Mouse (Mus musculus) olfactory bulb, adult 2 months (tissue): Measurements from ENCODE around the gene Tspan1. TPM values are rescaled to one million over a fixed set of nuclear protein-coding genes. Genes with fewer than 3 reads are reported as not detected.

Source experiments
- H3K27ac ChIP-seq: fragments of 200-500 bp; 2 replicates; pipeline ENCODE4 v1.5.1; 2012; ENCODE audit warnings: low read depth, low read length; ENCODE audit not compliant: insufficient read depth
- H3K4me1 ChIP-seq: fragments of 200-500 bp; 2 replicates; pipeline ENCODE4 v1.6.1; 2012; ENCODE audit warnings: low read length; ENCODE audit not compliant: control insufficient read depth, insufficient read depth
- H3K4me3 ChIP-seq: fragments of 200-500 bp; 2 replicates; pipeline ENCODE4 v1.5.1; 2012; ENCODE audit warnings: mild to moderate bottlenecking, low read depth, low read length, moderate library complexity; ENCODE audit not compliant: insufficient read depth
- CTCF ChIP-seq: fragments of 200-500 bp; IDR thresholded peaks from 2 replicates; pipeline ENCODE4 v1.5.1; 2012; ENCODE audit warnings: low read depth, mild to moderate bottlenecking, low read length, moderate library complexity; ENCODE audit not compliant: insufficient read depth
- POLR2A ChIP-seq: fragments of 200-500 bp; IDR thresholded peaks from 2 replicates; pipeline ENCODE4 v1.6.1; 2012; ENCODE audit warnings: mild to moderate bottlenecking, low read depth, low read length, moderate library complexity; ENCODE audit not compliant: insufficient read depth
- WGBS: fragments of 180-500 bp; shearing (Covaris S2); methylation state at CpG from one replicate; pipeline ENCODE4 v1.1.7; 2018; 5-methylcytosine and 5-hydroxymethylcytosine counted together
- polyA plus RNA-seq: library from polyadenylated mRNA; stranded (reverse); fragments of >200 nt; gene quantifications from 2 replicates; pipeline ENCODE4 v1.2.4, GENCODE M21; 2012; ENCODE audit warnings: low replicate concordance; ENCODE audit not compliant: missing spikeins, insufficient read depth, insufficient read length

Gene Tspan1
- polyA plus RNA-seq = not detected in 2 replicates

DNA sequence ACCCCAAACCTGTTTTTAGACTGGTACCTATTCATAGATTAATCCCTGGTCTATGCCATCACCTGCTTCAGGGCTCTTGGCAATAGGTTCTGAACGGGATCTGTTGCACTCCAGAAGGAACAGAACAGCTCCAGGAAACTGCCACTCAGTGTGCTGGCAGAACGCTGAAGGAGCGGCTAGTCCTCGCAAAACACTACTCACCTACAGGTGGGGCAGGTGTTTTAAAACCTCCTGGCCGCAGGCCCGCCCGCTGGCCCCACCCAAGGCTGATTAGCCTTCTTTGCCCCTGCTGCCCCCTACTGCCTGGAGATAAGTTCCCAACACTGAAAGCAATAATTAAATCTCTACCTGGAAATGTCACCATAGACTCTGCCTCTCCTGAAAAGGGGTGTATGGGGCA is at the start of gene Tspan1:
Gene Tspan1, minus strand, starts transcription at position 198 of the 400 bp plus-strand sequence.
- 46% methylated on average over 7 of the region's 7 CpGs for WGBS
- Histone ChIP-seq H3K27ac (no peak within 1 kb of the TSS), H3K4me1 (peaks cover 3% of the 10 kb centered on the region), H3K4me3 (no peak within 1 kb of the TSS)
- TF ChIP-seq CTCF (no peak), POLR2A (no peak)

DNA sequence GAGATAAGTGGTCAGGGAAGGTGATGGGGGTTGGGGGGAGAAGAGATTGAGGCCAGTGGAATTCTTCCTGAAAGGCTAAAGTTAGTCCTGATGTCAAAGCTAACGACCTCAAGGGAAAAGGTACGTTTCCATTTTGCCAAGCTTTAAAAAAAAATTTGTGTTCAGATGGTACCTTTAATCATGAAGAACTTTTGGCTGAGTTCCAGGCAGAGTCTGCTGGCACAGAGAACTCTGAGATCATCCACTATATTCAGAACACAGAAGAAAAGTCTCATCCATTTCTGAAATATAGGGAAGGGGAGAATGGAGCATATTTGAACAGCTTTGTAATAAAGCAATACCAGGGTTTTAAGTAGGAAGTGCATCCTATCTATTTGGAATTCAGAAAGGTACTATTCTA is 49.6 kb upstream of the Tspan1 start:
- Histone ChIP-seq H3K4me3 (no peak overlapping the region), H3K4me1 (no peaks in the 10 kb centered on the region), H3K27ac (no peak overlapping the region)
- TF ChIP-seq CTCF (no peak), POLR2A (no peak)
- WGBS = 19% methylated on average over 2 of the region's 2 CpGs

DNA sequence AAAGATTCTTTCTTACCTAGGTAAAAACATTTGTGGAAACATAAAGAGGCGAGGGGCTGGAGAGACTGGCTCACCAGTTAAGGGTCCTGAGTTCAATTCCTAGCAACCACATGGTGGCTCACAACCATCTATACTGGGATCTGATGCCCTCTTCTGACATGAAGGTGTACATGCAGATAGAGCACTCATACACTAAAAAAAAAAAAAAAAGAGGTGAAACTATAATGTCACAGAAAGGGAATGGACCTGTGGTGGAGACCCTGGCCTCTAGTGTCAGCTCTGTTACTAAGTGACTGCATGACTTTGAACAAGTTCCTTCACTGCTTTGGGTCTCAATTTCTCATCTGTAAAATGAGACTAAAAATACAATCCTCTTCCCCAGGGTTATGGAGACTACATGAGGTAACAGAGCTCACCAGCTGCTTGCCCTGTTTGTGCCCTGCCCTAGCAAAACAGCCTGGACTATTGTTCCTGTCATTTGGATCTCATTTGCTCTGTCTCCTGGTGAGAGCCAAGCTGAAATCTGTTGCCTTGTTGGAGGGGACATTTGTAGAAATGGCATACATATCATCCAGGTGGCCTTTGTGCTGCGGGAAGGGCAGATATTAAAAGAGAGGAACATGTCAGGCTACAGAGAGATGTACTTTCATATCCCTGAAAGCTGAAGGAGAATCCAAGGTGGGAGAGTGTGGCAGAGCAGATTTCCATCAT is 48.6 kb upstream of the Tspan1 start:
- H3K27ac ChIP-seq = no peak overlapping the region
- WGBS = 94% methylated on average over 2 of the region's 2 CpGs
- no peak for TF ChIP-seq POLR2A
- no peak for TF ChIP-seq CTCF
- H3K4me3 ChIP-seq = no peak overlapping the region
- H3K4me1 ChIP-seq = no peaks in the 10 kb centered on the region

DNA sequence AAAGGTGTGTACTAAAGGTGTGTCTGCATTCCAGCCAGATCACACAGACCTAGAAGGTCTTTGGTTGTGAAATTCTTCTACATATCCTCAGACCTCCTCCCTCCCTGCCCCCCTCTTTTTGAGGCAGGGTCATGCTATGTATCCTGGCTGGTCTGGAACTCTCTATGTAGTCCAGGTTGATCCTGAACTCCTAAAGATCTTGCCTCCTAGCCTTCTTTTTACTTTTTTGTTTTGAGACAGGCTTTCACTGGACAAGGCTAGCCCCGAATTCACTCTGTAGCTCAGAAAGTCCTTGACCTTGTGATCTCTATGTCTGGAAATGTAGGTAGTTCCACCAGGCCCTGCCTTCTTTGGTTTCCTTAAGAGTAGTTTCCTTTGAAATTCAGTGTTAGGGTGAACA is 41.5 kb upstream of the Tspan1 start:
- H3K4me3 ChIP-seq = no peak overlapping the region
- H3K27ac ChIP-seq = no peak overlapping the region
- H3K4me1 ChIP-seq = no peaks in the 10 kb centered on the region
- WGBS = 83% methylated on average over 1 of the region's 1 CpGs
- TF ChIP-seq CTCF = no peak
- TF ChIP-seq POLR2A = no peak

DNA sequence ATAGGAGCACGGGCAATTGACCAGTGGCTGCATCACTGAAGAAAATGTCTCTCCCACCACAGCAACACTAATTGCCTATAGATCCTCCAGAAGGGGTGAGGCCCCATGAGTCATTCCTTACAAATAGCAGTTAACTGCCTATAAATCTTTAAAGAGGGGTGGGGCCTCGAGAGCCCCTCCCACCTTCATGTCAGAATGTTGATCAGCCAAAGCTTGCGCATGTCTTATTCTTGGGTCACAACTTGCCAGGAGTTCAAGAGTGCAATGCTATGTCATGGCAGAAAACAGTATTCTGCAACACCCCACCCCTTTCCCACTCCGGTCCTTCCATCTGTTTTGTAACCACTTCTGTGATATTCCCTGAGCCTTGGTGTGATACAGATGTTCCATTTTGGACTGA is 39.1 kb upstream of the Tspan1 start:
- Histone ChIP-seq H3K27ac (no peak overlapping the region), H3K4me3 (no peak overlapping the region), H3K4me1 (no peaks in the 10 kb centered on the region)
- 84% methylated on average over 4 of the region's 4 CpGs for whole genome bisulfite sequencing
- TF ChIP-seq POLR2A = no peak
- TF ChIP-seq CTCF = no peak

DNA sequence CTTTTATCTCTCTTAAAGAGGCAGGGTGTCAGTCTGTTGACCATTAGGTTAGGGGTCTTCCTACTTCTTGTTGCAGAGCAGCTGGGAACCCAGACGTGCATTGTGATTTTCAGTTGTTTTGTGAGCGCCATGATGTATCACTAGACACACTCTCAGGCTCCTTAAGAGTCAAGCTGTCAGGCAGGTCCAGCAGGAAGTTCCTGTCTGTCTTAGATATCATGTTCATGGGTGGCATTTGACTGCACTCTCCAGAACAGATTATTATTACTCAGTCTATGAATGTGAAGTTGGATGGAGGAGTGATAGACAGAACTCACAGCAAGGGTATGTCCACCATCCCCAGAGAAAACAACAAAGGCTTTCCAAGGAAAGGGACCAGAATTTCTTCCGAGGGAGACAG is 37.0 kb upstream of the Tspan1 start:
- H3K4me1 ChIP-seq = no peaks in the 10 kb centered on the region
- 85% methylated on average over 3 of the region's 3 CpGs for WGBS
- no peak overlapping the region for H3K27ac ChIP-seq
- TF ChIP-seq POLR2A (no peak), CTCF (no peak)
- no peak overlapping the region for H3K4me3 ChIP-seq

GRCm38 (mm10) chr4:116198422-116198821 is 31.0 kb upstream of the Tspan1 start:
- TF ChIP-seq CTCF (no peak), POLR2A (no peak)
- no peak overlapping the region for H3K27ac ChIP-seq
- WGBS = 89% methylated on average over 2 of the region's 2 CpGs
- no peak overlapping the region for H3K4me3 ChIP-seq
- H3K4me1 ChIP-seq = no peaks in the 10 kb centered on the region

GRCm38 (mm10) chr4:116193583-116194383 is 26.4 kb upstream of the Tspan1 start:
- no peak overlapping the region for H3K4me3 ChIP-seq
- TF ChIP-seq POLR2A = no peak
- TF ChIP-seq CTCF = no peak
- WGBS = 66% methylated on average over 9 of the region's 9 CpGs
- no peaks in the 10 kb centered on the region; the same call in 1 of the 2 replicates for H3K4me1 ChIP-seq
- H3K27ac ChIP-seq = no peak overlapping the region

DNA sequence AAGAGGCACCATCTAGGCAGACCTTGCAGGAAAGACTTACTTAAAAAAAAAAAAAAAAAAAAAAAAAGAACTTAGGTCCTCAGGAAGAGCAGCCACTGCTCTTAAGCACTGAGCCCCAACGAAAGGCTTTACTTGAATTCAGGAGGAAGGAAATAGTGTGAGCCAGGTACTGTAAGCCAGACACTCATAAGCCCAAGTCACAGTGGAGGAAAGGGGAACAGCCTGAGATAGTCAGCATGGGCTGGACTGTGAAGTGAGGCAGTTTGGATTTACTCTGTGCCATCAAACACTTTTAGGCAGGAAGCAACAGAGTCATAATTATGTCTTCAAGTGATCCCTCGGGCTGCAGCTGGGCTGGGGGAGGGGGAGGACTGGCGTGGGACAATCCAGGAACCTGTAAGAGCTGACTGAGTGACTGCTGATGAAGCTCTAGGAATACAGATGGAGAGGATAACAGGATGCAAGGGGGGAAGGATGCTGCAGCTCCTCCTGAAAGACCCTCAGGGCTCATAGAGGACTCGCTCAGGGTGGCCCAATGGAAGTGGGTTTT is 25.0 kb upstream of the Tspan1 start:
- TF ChIP-seq POLR2A (no peak), CTCF (no peak)
- H3K4me3 ChIP-seq = no peak overlapping the region
- 46% methylated on average over 4 of the region's 4 CpGs for WGBS
- H3K27ac ChIP-seq = no peak overlapping the region
- H3K4me1 ChIP-seq = no peaks in the 10 kb centered on the region; the same call in 1 of the 2 replicates
